Mouse (Mus musculus): ENCODE results near the gene Tesk1.

DNA sequence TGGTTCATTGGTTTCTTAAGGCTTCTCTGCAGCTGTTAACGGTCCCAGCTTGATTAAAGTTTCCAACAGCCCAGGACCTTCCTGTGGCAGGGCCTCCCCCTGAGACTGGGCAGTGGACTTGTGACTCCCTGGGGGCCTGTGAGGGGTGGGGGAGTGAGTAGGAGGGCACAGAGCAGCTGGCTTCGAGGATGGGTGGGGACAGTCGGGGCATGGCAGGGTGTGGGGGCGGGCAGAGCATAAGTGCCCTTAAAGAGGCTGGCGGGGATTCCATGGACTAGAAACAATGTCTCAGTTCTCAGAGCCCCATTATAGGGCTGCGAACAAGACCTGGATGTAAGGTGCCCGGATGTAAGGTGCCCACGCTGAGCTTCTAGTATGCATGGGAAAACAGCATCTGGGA, 15.4 kb downstream of the Tesk1 start:
- no peak for TF ChIP-seq ZNF384 (IDR thresholded peaks at IDR 0.05; ENCODE audit: low read depth, low read length)
- TF ChIP-seq CHD2 (IDR thresholded peaks at IDR 0.05; ENCODE audit: low read depth, low read length): no peak
- no peak for TF ChIP-seq ZC3H11A (IDR thresholded peaks at IDR 0.05; ENCODE audit: borderline replicate concordance, low read depth, low read length)
- no peak for TF ChIP-seq HCFC1 (IDR thresholded peaks at IDR 0.05; ENCODE audit: borderline replicate concordance, insufficient read depth, low read length)
- no peak for TF ChIP-seq MAFK (IDR thresholded peaks at IDR 0.05; ENCODE audit: insufficient read depth, low read depth, low read length)

Data from ES-E14 (cell line).